Mouse (Mus musculus) heart, embryonic 15.5 days (tissue): ENCODE results near the gene Hcst. TPM values are rescaled to one million over a fixed set of nuclear protein-coding genes. Genes with fewer than 3 reads are reported as not detected.

Experiments
- polyA plus RNA-seq: library from polyadenylated mRNA; unstranded; fragments of >200 nt; fragmentation: Nextera tagmentation; extraction: Ambion mirVana; gene quantifications from 2 replicates; pipeline ENCODE4 v1.2.1, GENCODE M21; 2015

Gene Hcst
- polyA plus RNA-seq, 1 experiment from 2014 or later, result 0.98 TPM

Other genes starting within 250 kb of the Hcst start
- gene Cox7a1, start 235.7 kb downstream of the Hcst start, polyA plus RNA-seq, result 369 and 603 TPM in 2 replicates
- gene Capns1, start 221.0 kb downstream of the Hcst start, polyA plus RNA-seq, result 77.4 and 96.6 TPM in 2 replicates
- gene Polr2i, start 187.9 kb downstream of the Hcst start, polyA plus RNA-seq, result 99.7 and 105 TPM in 2 replicates
- 125 and 140 TPM in 2 replicates for gene Tbcb, start 187.6 kb downstream of the Hcst start, polyA plus RNA-seq
- gene Ovol3, start 184.1 kb downstream of the Hcst start, polyA plus RNA-seq, result not detected in 2 replicates
- 0.42 and 0.61 TPM in 2 replicates for gene Thap8, start 139.8 kb downstream of the Hcst start, polyA plus RNA-seq
- gene Wdr62, start 139.4 kb downstream of the Hcst start, polyA plus RNA-seq, result 6.7 and 8.6 TPM in 2 replicates
- gene Clip3, start 128.1 kb downstream of the Hcst start, polyA plus RNA-seq, result 8.0 and 12.0 TPM in 2 replicates
- gene Alkbh6, start 111.1 kb downstream of the Hcst start, polyA plus RNA-seq, result 57.4 and 64.4 TPM in 2 replicates
- gene Syne4, start 105.0 kb downstream of the Hcst start, polyA plus RNA-seq, result 6.1 and 18.8 TPM in 2 replicates
- gene E130208F15Rik, start 98.1 kb downstream of the Hcst start, polyA plus RNA-seq, result 5.1 TPM in 1 of 2 replicates, not detected in the other
- gene Sdhaf1, start 96.0 kb downstream of the Hcst start, polyA plus RNA-seq, result 14.4 and 17.5 TPM in 2 replicates
- gene Lrfn3, start 57.1 kb downstream of the Hcst start, polyA plus RNA-seq, result 1.4 and 2.1 TPM in 2 replicates
- gene Tyrobp, start 6.1 kb downstream of the Hcst start, polyA plus RNA-seq, result 27.1 and 46.0 TPM in 2 replicates
- 0.76 and 1.5 TPM in 2 replicates for gene Nfkbid, start 1.9 kb upstream of the Hcst start, polyA plus RNA-seq
- gene Aplp1, start 25.7 kb upstream of the Hcst start, polyA plus RNA-seq, result 14.7 and 21.7 TPM in 2 replicates
- 0.16 TPM in 2 replicates for gene Kirrel2, start 37.8 kb upstream of the Hcst start, polyA plus RNA-seq
- gene Nphs1, start 38.5 kb upstream of the Hcst start, polyA plus RNA-seq, result 0.09 and 0.14 TPM in 2 replicates
- gene Prodh2, start 73.8 kb upstream of the Hcst start, polyA plus RNA-seq, result 0.15 and 0.74 TPM in 2 replicates
- 6.2 and 8.1 TPM in 2 replicates for gene Arhgap33, start 115.2 kb upstream of the Hcst start, polyA plus RNA-seq
- gene Hspb6, start 132.3 kb upstream of the Hcst start, polyA plus RNA-seq, result 155 and 176 TPM in 2 replicates
- gene Proser3, start 132.4 kb upstream of the Hcst start, polyA plus RNA-seq, result 8.0 and 9.4 TPM in 2 replicates
- gene Lin37, start 140.0 kb upstream of the Hcst start, polyA plus RNA-seq, result 32.7 and 33.1 TPM in 2 replicates
- 90.0 and 97.8 TPM in 2 replicates for gene U2af1l4, start 143.4 kb upstream of the Hcst start, polyA plus RNA-seq
- gene Gm49396, start 143.5 kb upstream of the Hcst start, polyA plus RNA-seq, result 8.4 and 10.8 TPM in 2 replicates
- gene Psenen, start 143.8 kb upstream of the Hcst start, polyA plus RNA-seq, result 104 and 106 TPM in 2 replicates
- gene Igflr1, start 145.6 kb upstream of the Hcst start, polyA plus RNA-seq, result 3.7 and 4.0 TPM in 2 replicates
- gene Kmt2b, start 168.9 kb upstream of the Hcst start, polyA plus RNA-seq, result 4.2 and 4.4 TPM in 2 replicates
- 0.14 and 0.23 TPM in 2 replicates for gene Zbtb32, start 179.1 kb upstream of the Hcst start, polyA plus RNA-seq
- 0.43 and 1.4 TPM in 2 replicates for gene Upk1a, start 193.0 kb upstream of the Hcst start, polyA plus RNA-seq
- gene Cox6b1, start 206.3 kb upstream of the Hcst start, polyA plus RNA-seq, result 1,740 and 2,396 TPM in 2 replicates
- not detected in 2 replicates for gene Etv2, start 216.0 kb upstream of the Hcst start, polyA plus RNA-seq
- 73.7 and 92.8 TPM in 2 replicates for gene Rbm42, start 230.5 kb upstream of the Hcst start, polyA plus RNA-seq
- 23.4 and 33.8 TPM in 2 replicates for gene Haus5, start 245.1 kb upstream of the Hcst start, polyA plus RNA-seq